8 mouse cellular contexts compared by ENCODE assay signal in the genomic region with DNA sequence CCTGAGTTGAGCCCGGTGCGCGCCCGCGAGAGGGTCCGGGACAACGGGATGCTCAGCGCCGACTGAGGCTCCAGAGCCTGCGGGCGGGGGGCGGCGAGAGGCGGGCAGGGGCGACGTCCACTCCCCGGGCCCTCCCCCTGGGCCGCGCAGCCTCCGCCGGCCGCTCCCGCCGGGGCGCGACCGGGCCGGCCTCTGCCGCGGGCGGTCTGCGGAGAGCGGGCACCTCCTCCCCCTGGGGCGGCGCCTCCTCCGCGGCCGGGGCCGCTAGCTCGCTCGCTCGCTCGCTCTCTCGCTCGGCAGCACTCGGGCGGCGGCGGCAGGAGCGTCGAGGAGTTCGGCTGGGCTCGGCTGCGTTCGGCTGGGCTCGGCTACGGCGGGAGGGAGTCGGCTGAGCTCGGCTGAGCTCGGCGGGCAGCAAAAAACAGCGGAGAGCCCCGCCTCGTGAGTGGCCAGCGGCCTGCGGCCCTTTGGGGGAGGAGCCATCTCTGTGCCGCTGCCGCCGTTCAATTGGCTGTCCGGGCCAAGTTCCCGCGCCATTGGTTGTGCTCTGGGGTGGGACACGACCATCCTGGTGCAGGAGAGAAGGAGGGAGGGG. TPM values are rescaled to one million over a fixed set of nuclear protein-coding genes. Genes with fewer than 3 reads are reported as not detected.
DNase-seq lines count a peak whose midpoint lies in the region.

A gene (minus strand): TSS at position 412 of the 595 bp plus-strand sequence.

- peaks cover 75% of the 10 kb centered on the region for H3K27me3 ChIP-seq in megakaryocyte, embryonic 14.5 days (replicated peaks)

- peaks cover 21% of the 10 kb centered on the region for H3K4me1 ChIP-seq in megakaryocyte, embryonic 14.5 days

- H3K4me3 ChIP-seq in megakaryocyte, embryonic 14.5 days (replicated peaks): peak within 1 kb of the TSS; percentile 86

- peaks cover 32% of the 10 kb centered on the region for H3K9me3 ChIP-seq in megakaryocyte, embryonic 14.5 days

- no peaks in the 10 kb centered on the region for H3K36me3 ChIP-seq in megakaryocyte, embryonic 14.5 days (replicated peaks; ENCODE audit: low read length)

- peak; percentile 78 for DNase-seq in adipocyte (ENCODE audit: low spot score)
- peak; percentile 96 for DNase-seq in embryo, embryonic 10 days (ENCODE audit: low spot score)
- peak; percentile 97 for DNase-seq in gastrocnemius, postnatal 10 days
- peak; percentile 92 for DNase-seq in induced T-regulatory cell, adult 2 months (ENCODE audit: low read depth)
- peak; percentile 87 to 95 for DNase-seq in left cerebral cortex, adult 8-10 months (ENCODE audit: low spot score in 2 of 2)
- DNase-seq in right cerebral cortex, adult 2 months (ENCODE audit: low spot score in 2 of 2): peak; percentile 90 to 95
- DNase-seq in urinary bladder, postnatal 10 days (ENCODE audit: low spot score): peak; percentile 85

RNA-seq across cellular contexts. Expression of the gene that starts here (rescaled TPM):
- total RNA-seq in gastrocnemius, postnatal 10 days (2021): 10 to 100 TPM; 12.9 to 14.5 TPM
- 10 to 100 TPM; 55.3 to 62.7 (median 59.3) TPM for total RNA-seq in left cerebral cortex, adult 8-10 months (2022)
- polyA plus RNA-seq in megakaryocyte, embryonic 14.5 days (2012; ENCODE audit: insufficient read depth, low replicate concordance): 0.39 TPM in 1 of 2 replicates, not detected in the other

Comparison
In these comparisons a context has a peak if more than half of its experiments do, and no peak if none do; other contexts are left out.
1. Peak in every context shown above with its lines: DNase-seq and H3K4me3 ChIP-seq.